Mouse (Mus musculus) bone marrow, adult 2 months (tissue): ENCODE measurements around the gene Igsf21.

Experiments
- CTCF ChIP-seq: fragments of 200-500 bp; IDR thresholded peaks from 2 replicates; pipeline ENCODE4 v1.5.1; 2011; ENCODE audit warnings: low read length, control low read depth; ENCODE audit not compliant: control insufficient read depth, insufficient read depth
- POLR2A ChIP-seq: fragments of 200-500 bp; IDR thresholded peaks from 2 replicates; pipeline ENCODE4 v1.6.1; 2011; ENCODE audit warnings: low read depth, mild to moderate bottlenecking, control low read depth, low read length, borderline replicate concordance; ENCODE audit not compliant: control insufficient read depth

GRCm38 (mm10) chr4:140094835-140095234 lies 151.7 kb downstream of the Igsf21 start:
- TF ChIP-seq CTCF = no peak
- no peak for TF ChIP-seq POLR2A
